Mouse (Mus musculus) intestine, embryonic 14.5 days (tissue): ENCODE data around the gene Mpc1. TPM values are rescaled to one million over a fixed set of nuclear protein-coding genes. Genes with fewer than 3 reads are reported as not detected.

Source experiments
- ATAC-seq: fragments of 200-750 bp; cut with Nextera tagmentation; replicated peaks from 2 replicates; pipeline ENCODE4 v1.8.0; 2017; ENCODE audit warnings: low read depth, moderate number of reproducible peaks, moderate TSS enrichment, moderate library complexity; ENCODE audit not compliant: low FRiP score, low TSS enrichment
- DNase-seq: peaks from one replicate; pipeline ENCODE4 v3.0.0-alpha.2; 2018; ENCODE audit warnings: low spot score
- H3K27ac ChIP-seq: fragments of 300-500 bp; sonication (generic); 2 replicates; pipeline ENCODE4 v1.5.1; 2014; ENCODE audit warnings: low read depth, mild to moderate bottlenecking, control low read depth
- H3K27me3 ChIP-seq: fragments of 300-500 bp; sonication (generic); replicated peaks from 2 replicates; pipeline ENCODE4 v1.6.1; 2014; ENCODE audit warnings: low read length, control low read depth; ENCODE audit not compliant: control insufficient read depth, insufficient read depth
- H3K36me3 ChIP-seq: fragments of 300-500 bp; sonication (generic); 2 replicates; pipeline ENCODE4 v1.6.1; 2014; ENCODE audit warnings: low read length, control low read depth; ENCODE audit not compliant: control insufficient read depth, insufficient read depth
- H3K4me1 ChIP-seq: fragments of 300-500 bp; sonication (generic); replicated peaks from 2 replicates; pipeline ENCODE4 v1.6.1; 2014; ENCODE audit warnings: low read length, control low read depth, mixed read lengths; ENCODE audit not compliant: control insufficient read depth, insufficient read depth
- H3K4me2 ChIP-seq: fragments of 300-500 bp; sonication (generic); 2 replicates; pipeline ENCODE4 v1.6.1; 2014; ENCODE audit warnings: low read length
- H3K4me3 ChIP-seq: fragments of 300-500 bp; sonication (generic); 2 replicates; pipeline ENCODE4 v1.5.1; 2014; ENCODE audit warnings: low read depth, low read length, control low read depth, mixed read lengths
- H3K9ac ChIP-seq: fragments of 300-500 bp; sonication (generic); 2 replicates; pipeline ENCODE4 v1.6.1; 2014; ENCODE audit warnings: mild to moderate bottlenecking, low read length
- H3K9me3 ChIP-seq: fragments of 300-500 bp; sonication (generic); 2 replicates; pipeline ENCODE4 v1.6.1; 2016; ENCODE audit warnings: low read length, control low read depth; ENCODE audit not compliant: control insufficient read depth
- WGBS: fragments of 180-500 bp; shearing (Covaris S2); extraction: QIAGEN DNeasy Blood & Tissue Kit; methylation state at CpG from one replicate; pipeline ENCODE4 v1.1.7; 2014; 5-methylcytosine and 5-hydroxymethylcytosine counted together
- polyA plus RNA-seq: library from polyadenylated mRNA; unstranded; fragments of >200 nt; fragmentation: Nextera tagmentation; extraction: Ambion mirVana; gene quantifications from 2 replicates; pipeline ENCODE4 v1.2.1, GENCODE M21; 2014

Gene Mpc1
- polyA plus RNA-seq, 1 experiment from 2014 or later, result 168 TPM

GRCm38 (mm10) chr17:8343416-8343815 is 60.7 kb downstream of the Mpc1 start:
- ATAC-seq (no peak), DNase-seq (no peak)
- no peak overlapping the region for H3K4me2 ChIP-seq
- no peak overlapping the region for H3K27ac ChIP-seq
- no peaks in the 10 kb centered on the region for H3K36me3 ChIP-seq
- H3K4me3 ChIP-seq, result no peak overlapping the region
- 80% methylated on average over 6 of the region's 6 CpGs for WGBS
- peaks cover 45% of the 10 kb centered on the region for H3K27me3 ChIP-seq
- no peaks in the 10 kb centered on the region for H3K9me3 ChIP-seq
- H3K4me1 ChIP-seq, result peaks cover 4% of the 10 kb centered on the region; the same call in 1 of the 2 replicates
- no peak overlapping the region for H3K9ac ChIP-seq

Other genes starting within 250 kb of the Mpc1 start
- 0.28 TPM in 1 of 2 replicates, not detected in the other for gene Gm49673, start 135.1 kb upstream of the Mpc1 start, polyA plus RNA-seq
- 28.3 and 35.2 TPM in 2 replicates for gene Rnaset2a, start 134.8 kb upstream of the Mpc1 start, polyA plus RNA-seq
- gene Fgfr1op, start 117.4 kb upstream of the Mpc1 start, polyA plus RNA-seq, result 36.0 and 44.4 TPM in 2 replicates
- 0.67 and 0.68 TPM in 2 replicates for gene Ccr6, start 46.9 kb upstream of the Mpc1 start, polyA plus RNA-seq
- 63.8 and 82.2 TPM in 2 replicates for gene Sft2d1, start 28.2 kb downstream of the Mpc1 start, polyA plus RNA-seq
- 0.32 and 0.65 TPM in 2 replicates for gene Prr18, start 54.6 kb downstream of the Mpc1 start, polyA plus RNA-seq
- gene T2, start 73.1 kb downstream of the Mpc1 start, polyA plus RNA-seq, result 0.35 TPM in 1 of 2 replicates, not detected in the other
- 0.47 and 0.54 TPM in 2 replicates for gene T, start 151.5 kb downstream of the Mpc1 start, polyA plus RNA-seq
- gene Pde10a, start 242.5 kb downstream of the Mpc1 start, polyA plus RNA-seq, result 1.1 and 1.4 TPM in 2 replicates